Mouse (Mus musculus): ENCODE measurements at regions not wholly inside any gene's neighbourhood (a gene's known extent, or its start where the extent isn't known, plus 50 kb on each side); places are given as distances from the start of the nearest gene placed in this dataset.

GRCm38 (mm10) chr1:64215646-64216045, 93.6 kb upstream of the Klf7 start:
- ATAC-seq (ENCODE audit: insufficient read depth) (no peak), DNase-seq (ENCODE audit: low read depth in 3 of 3, low spot score in 3 of 3) (no peak)
- no peak overlapping the region for H3K4me3 ChIP-seq (ENCODE audit: insufficient read depth in 1 of 2, low read depth in 2 of 2, low read length in 2 of 2)
- 56% methylated on average over 4 of the region's 4 CpGs for WGBS (ENCODE audit: insufficient replicate concordance)
- H3K9me3 ChIP-seq (ENCODE audit: control insufficient read depth, low read length): no peaks in the 10 kb centered on the region
- H3K27me3 ChIP-seq (ENCODE audit: control insufficient read depth, insufficient read depth, low read length): no peaks in the 10 kb centered on the region
- no peak overlapping the region for H3K9ac ChIP-seq (replicated peaks)
- H3K36me3 ChIP-seq (replicated peaks; ENCODE audit: control insufficient read depth, insufficient read depth, low read depth): no peaks in the 10 kb centered on the region
- TF ChIP-seq EP300 (IDR thresholded peaks at IDR 0.05; ENCODE audit: low read depth) (no peak), CTCF (IDR thresholded peaks at IDR 0.05; ENCODE audit: low read depth) (no peak)
- H3K4me1 ChIP-seq (replicated peaks; ENCODE audit: control insufficient read depth in 2 of 2, insufficient read depth in 2 of 2, low read length in 1 of 2): no peaks in the 10 kb centered on the region
- H3K27ac ChIP-seq: no peak overlapping the region
- no peak overlapping the region for H3K4me2 ChIP-seq (ENCODE audit: low read depth)

GRCm38 (mm10) chr1:64209131-64209530, 87.0 kb upstream of the Klf7 start:
- ATAC-seq (ENCODE audit: insufficient read depth) (no peak), DNase-seq (ENCODE audit: low read depth in 3 of 3, low spot score in 3 of 3) (no peak)
- H3K4me2 ChIP-seq (ENCODE audit: low read depth): no peak overlapping the region
- no peaks in the 10 kb centered on the region for H3K36me3 ChIP-seq (replicated peaks; ENCODE audit: control insufficient read depth, insufficient read depth, low read depth)
- H3K27me3 ChIP-seq (ENCODE audit: control insufficient read depth, insufficient read depth, low read length): no peaks in the 10 kb centered on the region
- H3K9ac ChIP-seq (replicated peaks): no peak overlapping the region
- WGBS (ENCODE audit: insufficient replicate concordance): 33% methylated on average over 1 of the region's 1 CpGs
- no peaks in the 10 kb centered on the region for H3K9me3 ChIP-seq (ENCODE audit: control insufficient read depth, low read length)
- no peak overlapping the region for H3K4me3 ChIP-seq (ENCODE audit: insufficient read depth in 1 of 2, low read depth in 2 of 2, low read length in 2 of 2)
- H3K27ac ChIP-seq: no peak overlapping the region
- no peaks in the 10 kb centered on the region for H3K4me1 ChIP-seq (replicated peaks; ENCODE audit: control insufficient read depth in 2 of 2, insufficient read depth in 2 of 2, low read length in 1 of 2)
- TF ChIP-seq CTCF (IDR thresholded peaks at IDR 0.05; ENCODE audit: low read depth) (no peak), EP300 (IDR thresholded peaks at IDR 0.05; ENCODE audit: low read depth) (no peak)

GRCm38 (mm10) chr1:64200387-64201023, 78.4 kb upstream of the Klf7 start:
- H3K36me3 ChIP-seq (replicated peaks; ENCODE audit: control insufficient read depth, insufficient read depth, low read depth): no peaks in the 10 kb centered on the region
- ATAC-seq (ENCODE audit: insufficient read depth): no peak
- no peak overlapping the region for H3K4me3 ChIP-seq (ENCODE audit: insufficient read depth in 1 of 2, low read depth in 2 of 2, low read length in 2 of 2)
- no peaks in the 10 kb centered on the region for H3K9me3 ChIP-seq (ENCODE audit: control insufficient read depth, low read length)
- no peaks in the 10 kb centered on the region for H3K4me1 ChIP-seq (replicated peaks; ENCODE audit: control insufficient read depth in 2 of 2, insufficient read depth in 2 of 2, low read length in 1 of 2)
- no peak overlapping the region for H3K4me2 ChIP-seq (ENCODE audit: low read depth)
- no peak for DNase-seq (ENCODE audit: low read depth in 3 of 3, low spot score in 3 of 3)
- no peaks in the 10 kb centered on the region for H3K27me3 ChIP-seq (ENCODE audit: control insufficient read depth, insufficient read depth, low read length)
- no peak overlapping the region for H3K9ac ChIP-seq (replicated peaks)
- no peak for TF ChIP-seq EP300 (IDR thresholded peaks at IDR 0.05; ENCODE audit: low read depth)
- TF ChIP-seq CTCF (IDR thresholded peaks at IDR 0.05; ENCODE audit: low read depth): no peak
- no peak overlapping the region for H3K27ac ChIP-seq
- 39% methylated on average over 5 of the region's 5 CpGs for WGBS (ENCODE audit: insufficient replicate concordance)

- H3K4me2 ChIP-seq (ENCODE audit: low read depth): no peak overlapping the region
- no peaks in the 10 kb centered on the region for H3K9me3 ChIP-seq (ENCODE audit: control insufficient read depth, low read length)
- H3K27me3 ChIP-seq (ENCODE audit: control insufficient read depth, insufficient read depth, low read length): no peaks in the 10 kb centered on the region
- no peak overlapping the region for H3K4me3 ChIP-seq (ENCODE audit: insufficient read depth in 1 of 2, low read depth in 2 of 2, low read length in 2 of 2)
- ATAC-seq (ENCODE audit: insufficient read depth): no peak
- no peak overlapping the region for H3K9ac ChIP-seq (replicated peaks)
- TF ChIP-seq CTCF (IDR thresholded peaks at IDR 0.05; ENCODE audit: low read depth): no peak
- TF ChIP-seq EP300 (IDR thresholded peaks at IDR 0.05; ENCODE audit: low read depth): no peak
- WGBS (ENCODE audit: insufficient replicate concordance): 57% methylated on average over 5 of the region's 5 CpGs
- no peaks in the 10 kb centered on the region for H3K4me1 ChIP-seq (replicated peaks; ENCODE audit: control insufficient read depth in 2 of 2, insufficient read depth in 2 of 2, low read length in 1 of 2)
- no peaks in the 10 kb centered on the region for H3K36me3 ChIP-seq (replicated peaks; ENCODE audit: control insufficient read depth, insufficient read depth, low read depth)
- no peak for DNase-seq (ENCODE audit: low read depth in 3 of 3, low spot score in 3 of 3)
- no peak overlapping the region for H3K27ac ChIP-seq
These were observed 76.7 kb upstream of the Klf7 start for GRCm38 (mm10) chr1:64198781-64199180.

GRCm38 (mm10) chr1:64198322-64198721, 76.2 kb upstream of the Klf7 start:
- H3K36me3 ChIP-seq (replicated peaks; ENCODE audit: control insufficient read depth, insufficient read depth, low read depth): no peaks in the 10 kb centered on the region
- no peak overlapping the region for H3K4me3 ChIP-seq (ENCODE audit: insufficient read depth in 1 of 2, low read depth in 2 of 2, low read length in 2 of 2)
- no peaks in the 10 kb centered on the region for H3K27me3 ChIP-seq (ENCODE audit: control insufficient read depth, insufficient read depth, low read length)
- DNase-seq (ENCODE audit: low read depth in 3 of 3, low spot score in 3 of 3) (no peak), ATAC-seq (ENCODE audit: insufficient read depth) (no peak)
- no peak overlapping the region for H3K4me2 ChIP-seq (ENCODE audit: low read depth)
- TF ChIP-seq CTCF (IDR thresholded peaks at IDR 0.05; ENCODE audit: low read depth): no peak
- TF ChIP-seq EP300 (IDR thresholded peaks at IDR 0.05; ENCODE audit: low read depth): no peak
- 60% methylated on average over 2 of the region's 2 CpGs for WGBS (ENCODE audit: insufficient replicate concordance)
- H3K4me1 ChIP-seq (replicated peaks; ENCODE audit: control insufficient read depth in 2 of 2, insufficient read depth in 2 of 2, low read length in 1 of 2): peaks cover 0 to 4% of the 10 kb centered on the region in 2 experiments; a peak in 1 of 4 replicates
- H3K9ac ChIP-seq (replicated peaks): no peak overlapping the region
- H3K27ac ChIP-seq: no peak overlapping the region
- no peaks in the 10 kb centered on the region for H3K9me3 ChIP-seq (ENCODE audit: control insufficient read depth, low read length)
